Mouse (Mus musculus) layer of hippocampus, adult 18-20 months (tissue): ENCODE data around the gene Ifitm1. TPM values are rescaled to one million over a fixed set of nuclear protein-coding genes. Genes with fewer than 3 reads are reported as not detected.
"Not testable (repeated sequence)": the region's sequence is repeated elsewhere in the genome, so short reads cannot be mapped to it uniquely, and the experiment has no call there.

Experiments used
- DNase-seq, 2 experiments: peaks; one replicate each; pipeline ENCODE4 v3.0.0; 2022; ENCODE audit warnings: low spot score in 2 of 2
- total RNA-seq, 2 experiments: library from RNA; stranded (reverse); gene quantifications; 2 replicates each; pipeline ENCODE4 v1.2.3; 2021

Ifitm1 gene
- total RNA-seq, 2 experiments from 2014 or later: 1.1 to 1.7 TPM

- no peak for DNase-seq
These were observed 43.6 kb downstream of the Ifitm1 start, which contains the start of gene Ifitm3 for GRCm38 (mm10) chr7:141010593-141010992. Ifitm3 (minus strand) TSS chr7:141010770.

GRCm38 (mm10) chr7:141011238-141011770 lies 44.3 kb downstream of the Ifitm1 start:
- DNase-seq: no peak

GRCm38 (mm10) chr7:141016707-141017697 lies 50.0 kb downstream of the Ifitm1 start:
- no peak for DNase-seq

- DNase-seq: not testable (repeated sequence)
These were observed 50.8 kb downstream of the Ifitm1 start, which contains the start of gene Ifitm6 for GRCm38 (mm10) chr7:141017824-141018223. Ifitm6 (minus strand) TSS chr7:141017924.

GRCm38 (mm10) chr7:141019028-141019427 lies 52.0 kb downstream of the Ifitm1 start:
- DNase-seq: no peak

Other genes starting within 250 kb of the Ifitm1 start
- gene Cyp2e1, start 203.5 kb upstream of the Ifitm1 start, total RNA-seq: not detected
- not detected for gene Syce1, start 179.4 kb upstream of the Ifitm1 start, total RNA-seq
- 10 to 100 TPM; 12.8 to 14.9 TPM for gene Zfp941, start 145.0 kb upstream of the Ifitm1 start, total RNA-seq
- gene Urah, start 132.2 kb upstream of the Ifitm1 start, total RNA-seq: 1 to 10 TPM in 1 of 2 experiments, under 1 TPM in 1; 0.99 to 2.3 TPM
- not detected for gene Scgb1c1, start 121.7 kb upstream of the Ifitm1 start, total RNA-seq
- gene Odf3, start 119.4 kb upstream of the Ifitm1 start, total RNA-seq: not detected
- gene Gm45785, start 110.9 kb upstream of the Ifitm1 start, total RNA-seq: 1 to 10 TPM in 1 of 2 experiments, under 1 TPM in 1; 0.37 to 1.2 TPM
- 10 to 100 TPM; 68.9 to 73.1 TPM for gene Ric8a, start 110.3 kb upstream of the Ifitm1 start, total RNA-seq
- 10 to 100 TPM; 24.7 to 26.2 TPM for gene Bet1l, start 109.6 kb upstream of the Ifitm1 start, total RNA-seq
- 100 to 1,000 TPM; 104 to 112 TPM for gene Psmd13, start 85.3 kb upstream of the Ifitm1 start, total RNA-seq
- 10 to 100 TPM; 75.3 to 75.8 TPM for gene Sirt3, start 84.9 kb upstream of the Ifitm1 start, total RNA-seq
- gene Cox8b, start 66.8 kb upstream of the Ifitm1 start, total RNA-seq: 1 to 10 TPM; 1.2 to 3.7 TPM
- under 1 TPM; 0.48 to 0.50 TPM for gene Nlrp6, start 46.3 kb upstream of the Ifitm1 start, total RNA-seq
- 1 to 10 TPM; 4.0 to 4.6 TPM for gene Pgghg, start 25.8 kb upstream of the Ifitm1 start, total RNA-seq
- gene Ifitm5, start 16.9 kb upstream of the Ifitm1 start, total RNA-seq: not detected
- gene Gm45717, start 11.3 kb upstream of the Ifitm1 start, total RNA-seq: not detected
- 10 to 100 TPM; 11.0 to 12.9 TPM for gene Ifitm2, start 11.2 kb upstream of the Ifitm1 start, total RNA-seq
- 10 to 100 TPM in 1 of 2 experiments, 1 to 10 TPM in 1; 8.0 to 11.4 TPM for gene Ifitm3, start 43.5 kb downstream of the Ifitm1 start, total RNA-seq
- gene Ifitm6, start 50.7 kb downstream of the Ifitm1 start, total RNA-seq: not detected
- not detected for gene Gm17387, start 61.9 kb downstream of the Ifitm1 start, total RNA-seq
- gene B4galnt4, start 93.9 kb downstream of the Ifitm1 start, total RNA-seq: 10 to 100 TPM; 84.2 to 86.8 TPM
- not detected for gene Pkp3, start 111.0 kb downstream of the Ifitm1 start, total RNA-seq
- gene Sigirr, start 133.4 kb downstream of the Ifitm1 start, total RNA-seq: 1 to 10 TPM; 1.9 to 2.1 TPM
- not detected for gene Ano9, start 150.6 kb downstream of the Ifitm1 start, total RNA-seq
- gene Ptdss2, start 155.2 kb downstream of the Ifitm1 start, total RNA-seq: 10 to 100 TPM; 47.4 to 50.6 TPM
- 10 to 100 TPM; 35.5 to 45.9 TPM for gene Rnh1, start 205.6 kb downstream of the Ifitm1 start, total RNA-seq
- gene Hras, start 226.8 kb downstream of the Ifitm1 start, total RNA-seq: 100 to 1,000 TPM; 201 TPM
- gene Lrrc56, start 226.9 kb downstream of the Ifitm1 start, total RNA-seq: 1 to 10 TPM; 4.3 to 4.5 TPM
- gene Lmntd2, start 246.9 kb downstream of the Ifitm1 start, total RNA-seq: not detected
- gene Rassf7, start 248.6 kb downstream of the Ifitm1 start, total RNA-seq: 1 to 10 TPM in 1 of 2 experiments, under 1 TPM in 1; 0.71 to 1.5 TPM